17 mouse cellular contexts compared by ENCODE assay signal in genomic region chr14:23198676-23199075, GRCm38 (mm10).
"Had no signal": no experiment of that assay in that cellular context is flagged by ENCODE, and none has a peak within 500 bp of the region (broad histone marks: within the 10 kb centered on the region; RNA-seq: fewer than 3 reads in every experiment).

No protein-coding gene starts in this region.

- DNase-seq: kidney, adult 2 months; kidney, postnatal 36 days; layer of hippocampus, adult 9-11 months; layer of hippocampus, postnatal 36 days; liver, embryonic 13.5 days; liver, postnatal 0 days; lung, postnatal 14 days; right cerebral cortex, postnatal 14 days; thymus, adult 18-20 months; thymus, postnatal 14 days had no signal

- H3K4me2 ChIP-seq: kidney, embryonic 15.5 days; limb, embryonic 15.5 days; liver, embryonic 13.5 days; lung, embryonic 15.5 days; midbrain, embryonic 12.5 days had no signal

- H3K9me3 ChIP-seq: kidney, embryonic 15.5 days; limb, embryonic 15.5 days; liver, embryonic 13.5 days; lung, embryonic 15.5 days; megakaryocyte, embryonic 14.5 days; midbrain, embryonic 12.5 days had no signal

- H3K27ac ChIP-seq: kidney, embryonic 15.5 days; limb, embryonic 15.5 days; liver, embryonic 13.5 days; lung, embryonic 15.5 days; macrophage; midbrain, embryonic 12.5 days had no signal

- H3K36me3 ChIP-seq: kidney, embryonic 15.5 days; limb, embryonic 15.5 days; liver, embryonic 13.5 days; lung, embryonic 15.5 days; midbrain, embryonic 12.5 days had no signal

- H3K27me3 ChIP-seq: kidney, embryonic 15.5 days; limb, embryonic 15.5 days; liver, embryonic 13.5 days; lung, embryonic 15.5 days; megakaryocyte, embryonic 14.5 days; midbrain, embryonic 12.5 days had no signal

- H3K4me1 ChIP-seq: kidney, embryonic 15.5 days; limb, embryonic 15.5 days; liver, embryonic 13.5 days; lung, embryonic 15.5 days; megakaryocyte, embryonic 14.5 days; midbrain, embryonic 12.5 days had no signal

- H3K9ac ChIP-seq: kidney, embryonic 15.5 days; limb, embryonic 15.5 days; liver, embryonic 13.5 days; liver, postnatal 0 days; lung, embryonic 15.5 days; midbrain, embryonic 12.5 days had no signal

- H3K4me3 ChIP-seq: kidney, embryonic 15.5 days; limb, embryonic 15.5 days; liver, embryonic 13.5 days; lung, embryonic 15.5 days; megakaryocyte, embryonic 14.5 days; midbrain, embryonic 12.5 days had no signal

- ATAC-seq: liver, postnatal 0 days; midbrain, embryonic 16.5 days had no signal
